Mouse (Mus musculus): ENCODE data around the gene Slc22a7.

Gene Slc22a7

DNA sequence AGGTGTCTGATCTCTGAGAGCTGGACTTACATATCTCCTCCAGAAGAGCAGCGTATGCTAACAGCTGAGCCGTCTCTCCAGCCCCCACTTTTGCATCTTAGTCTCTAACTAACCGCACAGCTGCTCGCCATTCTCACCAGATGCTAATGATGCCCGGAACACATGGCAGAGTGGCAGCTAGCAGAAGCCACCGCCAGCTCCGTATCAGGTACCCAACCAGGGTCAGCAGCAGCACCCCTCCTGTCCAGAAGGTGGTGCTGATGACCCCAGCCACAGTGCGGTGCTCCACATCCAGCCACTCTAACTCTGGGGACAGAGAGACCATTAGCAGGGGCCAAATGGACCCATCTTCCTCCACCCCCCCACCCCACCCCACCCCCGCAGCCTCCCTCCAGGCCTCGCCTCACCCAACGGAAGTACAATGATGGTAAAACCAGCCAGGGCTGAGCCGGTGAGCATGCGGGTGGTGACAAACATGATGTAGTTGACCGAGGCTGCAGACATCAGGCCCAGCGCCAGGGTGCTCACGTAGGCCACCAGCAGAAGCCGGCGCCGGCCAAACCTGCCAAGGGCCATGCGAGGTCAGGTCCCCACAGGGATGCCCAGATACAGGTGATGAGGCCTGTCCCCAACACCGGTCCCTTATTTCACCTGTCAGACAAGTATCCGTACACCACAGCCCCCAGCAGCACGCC lies 1.4 kb downstream of the Slc22a7 start:
- DNase-seq (ENCODE audit: extremely low spot score) = no peak

DNA sequence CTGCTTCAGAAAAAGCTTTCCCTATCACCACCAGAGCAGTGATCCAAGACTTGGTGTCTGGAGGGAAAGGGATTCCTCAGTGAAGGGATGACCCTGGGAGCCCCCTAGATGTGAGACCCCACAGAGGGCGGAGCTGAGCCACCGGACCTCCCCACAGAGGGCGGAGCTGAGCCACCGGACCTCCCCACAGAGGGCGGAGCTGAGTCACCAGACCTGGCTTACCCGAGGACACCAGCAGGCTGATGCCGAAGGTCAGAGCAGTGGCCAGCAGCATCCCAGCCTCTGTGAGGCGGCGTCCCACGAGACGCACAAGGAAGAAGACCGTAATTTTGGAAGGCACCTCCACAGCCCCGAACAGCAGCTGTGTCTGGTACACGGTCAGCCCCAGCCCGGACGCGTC lies 4.6 kb downstream of the Slc22a7 start:
- peak; percentile 75 for DNase-seq (ENCODE audit: extremely low spot score)

- peak; percentile 54 for DNase-seq (ENCODE audit: extremely low spot score)
These were observed 9.4 kb downstream of the Slc22a7 start, which contains the start of gene Crip3 for GRCm38 (mm10) chr17:46428761-46429414. Gene Crip3 (plus strand): TSS chr17:46428926.

- DNase-seq (ENCODE audit: extremely low spot score) = no peak
These were observed 11.8 kb downstream of the Slc22a7 start for GRCm38 (mm10) chr17:46426496-46426895.

GRCm38 (mm10) chr17:46419717-46420116 lies 18.5 kb downstream of the Slc22a7 start:
- DNase-seq (ENCODE audit: extremely low spot score) = no peak

DNA sequence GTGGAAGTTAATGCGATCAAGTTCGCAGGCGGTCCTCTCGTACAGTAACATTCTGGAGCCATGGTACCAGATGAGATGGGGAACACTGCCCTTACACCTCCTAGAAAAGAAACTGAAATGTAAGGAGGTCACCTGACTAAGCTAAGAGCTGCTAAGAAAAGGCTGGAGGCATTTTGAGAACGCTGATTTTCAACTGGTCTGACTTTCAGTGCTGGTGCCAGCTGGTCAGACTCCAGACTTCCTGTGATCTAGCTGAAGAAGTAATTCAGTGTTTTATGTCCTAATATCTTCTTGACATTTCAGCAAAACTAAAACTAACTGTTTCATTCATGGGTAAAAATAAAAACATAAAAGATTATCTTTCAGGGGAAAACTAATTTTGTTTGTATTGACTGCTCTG lies 19.6 kb downstream of the Slc22a7 start:
- DNase-seq (ENCODE audit: extremely low spot score) = no peak

- no peak for DNase-seq (ENCODE audit: extremely low spot score)
These were observed 29.8 kb downstream of the Slc22a7 start for GRCm38 (mm10) chr17:46408478-46408877.

DNA sequence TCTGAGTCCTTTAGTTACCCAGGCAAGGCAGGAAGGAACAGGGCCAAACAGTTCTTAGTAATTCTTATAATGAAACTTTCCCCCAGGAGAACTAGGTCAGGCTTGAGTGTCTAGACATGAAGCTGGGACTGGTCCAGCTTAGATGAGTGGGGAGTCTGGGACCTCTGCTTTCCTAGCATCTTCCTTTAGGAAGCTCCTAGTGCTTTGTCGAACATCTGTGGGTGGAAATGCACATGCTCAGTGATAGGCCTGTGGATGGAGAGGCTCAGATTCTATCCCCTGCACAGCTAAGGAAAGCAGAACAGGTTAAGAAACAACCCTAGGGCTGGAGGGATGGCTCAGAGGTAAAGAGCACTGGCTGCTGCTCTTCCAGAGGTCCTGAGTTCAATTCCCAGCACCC lies 43.6 kb downstream of the Slc22a7 start:
- DNase-seq (ENCODE audit: extremely low spot score) = no peak

DNA sequence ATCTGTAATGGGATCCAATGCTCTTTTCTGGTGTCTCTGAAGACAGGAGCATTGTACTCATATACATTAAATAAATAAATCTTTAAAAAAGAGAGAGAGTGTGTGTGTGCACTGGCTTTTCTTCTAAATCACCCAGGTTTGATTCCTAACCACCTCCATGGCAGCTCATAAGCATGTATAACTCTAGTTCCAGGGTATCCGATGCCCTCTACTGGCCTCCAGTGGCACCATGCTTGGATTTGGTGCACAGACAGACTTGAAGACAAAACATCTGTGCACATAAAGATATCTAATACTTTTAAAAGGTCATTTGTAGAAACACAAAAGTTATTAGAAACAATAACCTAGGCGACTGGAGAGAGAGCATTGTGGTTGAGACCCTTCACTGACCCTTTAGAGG lies 45.2 kb downstream of the Slc22a7 start:
- DNase-seq (ENCODE audit: extremely low spot score) = peak; percentile 42

DNA sequence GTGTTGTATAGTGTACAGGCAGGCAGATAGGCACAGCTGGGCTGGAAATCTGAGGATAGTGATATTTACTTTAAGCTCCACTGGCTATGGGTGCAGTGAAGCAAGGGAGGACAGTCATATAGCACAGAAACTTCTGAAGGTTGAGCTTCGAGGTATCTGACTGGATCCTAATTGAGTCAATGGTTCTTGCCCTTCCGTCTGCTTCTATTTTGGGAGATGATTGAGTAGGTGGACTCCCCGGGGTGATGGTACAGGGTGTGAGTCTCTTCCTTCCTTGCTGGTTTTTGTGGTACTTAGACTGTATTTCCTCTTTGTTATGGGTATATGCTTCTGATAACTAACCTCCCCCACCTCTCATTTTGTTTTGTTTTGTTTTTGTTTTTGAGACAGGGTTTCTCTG lies 50.1 kb downstream of the Slc22a7 start:
- no peak for DNase-seq (ENCODE audit: extremely low spot score)

GRCm38 (mm10) chr17:46384061-46384801 lies 54.0 kb downstream of the Slc22a7 start:
- peak; percentile 50 for DNase-seq (ENCODE audit: extremely low spot score)

GRCm38 (mm10) chr17:46383294-46384060 lies 54.8 kb downstream of the Slc22a7 start, which contains the start of gene Zfp318:
Gene Zfp318 (plus strand): TSS chr17:46383731.
- peak; percentile 99 for DNase-seq (ENCODE audit: extremely low spot score)
